Mouse (Mus musculus): ENCODE measurements around the gene Slc35b4. TPM values are rescaled to one million over a fixed set of nuclear protein-coding genes. Genes with fewer than 3 reads are reported as not detected.

The Slc35b4 gene
- total RNA-seq (2023) = 10 to 100 TPM; 16.6 to 17.9 TPM

GRCm38 (mm10) chr6:34176864-34177247 is at the start of gene Slc35b4:
TSS of gene Slc35b4 (minus strand) at chr6:34177111.

Other genes starting within 250 kb of the Slc35b4 start
- under 1 TPM in 1 of 2 experiments, not detected in 1; 0.11 TPM for gene Lrguk, start 147.7 kb downstream of the Slc35b4 start, total RNA-seq (2023)
- gene Akr1b3, start 140.4 kb upstream of the Slc35b4 start, total RNA-seq (2023) = 10 to 100 TPM; 38.8 to 56.7 TPM
- gene Akr1b8, start 177.0 kb upstream of the Slc35b4 start, total RNA-seq (2023) = not detected
- 10 to 100 TPM in 1 of 2 experiments, 1 to 10 TPM in 1; 9.0 to 15.2 TPM for gene Akr1b10, start 207.1 kb upstream of the Slc35b4 start, total RNA-seq (2023)
- under 1 TPM in 1 of 2 experiments, not detected in 1; 0.29 TPM for gene Akr1b7, start 235.2 kb upstream of the Slc35b4 start, total RNA-seq (2023)